Mouse (Mus musculus) liver, embryonic 14.5 days (tissue): ENCODE data around the gene Abcg5. TPM values are rescaled to one million over a fixed set of nuclear protein-coding genes. Genes with fewer than 3 reads are reported as not detected.

Source experiments
- ATAC-seq: fragments of 200-750 bp; cut with Nextera tagmentation; 2 replicates; pipeline ENCODE4 v1.8.0; 2017; ENCODE audit warnings: moderate number of reproducible peaks, mild to moderate bottlenecking, moderate library complexity; ENCODE audit not compliant: insufficient read depth
- DNase-seq, 3 experiments: peaks; one replicate each; pipeline ENCODE4 v3.0.0-alpha.2; 2012 to 2013; ENCODE audit warnings: low read depth in 3 of 3, low spot score in 3 of 3
- H3K27ac ChIP-seq: fragments of 300-500 bp; sonication (generic); 2 replicates; pipeline ENCODE4 v1.5.1; 2014; ENCODE audit warnings: moderate library complexity, mild to moderate bottlenecking, control low read depth, inconsistent platforms
- H3K27me3 ChIP-seq: fragments of 300-500 bp; sonication (generic); 2 replicates; pipeline ENCODE4 v1.6.1; 2014; ENCODE audit warnings: mild to moderate bottlenecking, low read length, moderate library complexity; ENCODE audit not compliant: control insufficient read depth, insufficient read depth
- H3K36me3 ChIP-seq: fragments of 300-500 bp; sonication (generic); replicated peaks from 2 replicates; pipeline ENCODE4 v1.6.1; 2014; ENCODE audit warnings: low read depth; ENCODE audit not compliant: control insufficient read depth, insufficient read depth
- H3K4me1 ChIP-seq, 2 experiments: fragments of 200-500 bp in 1 of 2; fragments of 300-500 bp in 1 of 2; sonication (generic) in 1 of 2; replicated peaks; 2 replicates each; pipeline ENCODE4 v1.6.1; 2012 to 2014; ENCODE audit warnings: antibody characterized with exemption in 1 of 2, inconsistent platforms in 1 of 2, low read length in 1 of 2; ENCODE audit not compliant: control insufficient read depth in 2 of 2, insufficient read depth in 2 of 2
- H3K4me2 ChIP-seq: fragments of 300-500 bp; sonication (generic); 2 replicates; pipeline ENCODE4 v1.6.1; 2014; ENCODE audit warnings: low read depth, mild to moderate bottlenecking, control low read depth, moderate library complexity
- H3K4me3 ChIP-seq, 2 experiments: fragments of 200-500 bp in 1 of 2; fragments of 300-500 bp in 1 of 2; sonication (generic) in 1 of 2; 2 replicates each; pipeline ENCODE4 v1.5.1; 2012 to 2014; ENCODE audit warnings: low read depth in 2 of 2, low read length in 2 of 2, mild to moderate bottlenecking in 2 of 2, control low read depth in 1 of 2, inconsistent platforms in 1 of 2, moderate library complexity in 1 of 2; ENCODE audit not compliant: insufficient read depth in 1 of 2
- H3K9ac ChIP-seq: fragments of 300-500 bp; sonication (generic); replicated peaks from 2 replicates; pipeline ENCODE4 v1.6.1; 2014; ENCODE audit warnings: mild to moderate bottlenecking, control low read depth, moderate library complexity
- H3K9me3 ChIP-seq: fragments of 300-500 bp; sonication (generic); 2 replicates; pipeline ENCODE4 v1.6.1; 2016; ENCODE audit warnings: low read length, mixed read lengths; ENCODE audit not compliant: control insufficient read depth
- CTCF ChIP-seq: IDR thresholded peaks from 2 replicates; pipeline ENCODE4 v1.5.1; 2016; ENCODE audit warnings: antibody characterized with exemption, low read depth, control low read depth
- EP300 ChIP-seq: IDR thresholded peaks from 2 replicates; pipeline ENCODE4 v1.6.1; 2016; ENCODE audit warnings: antibody characterized with exemption, low read depth
- WGBS: fragments of 180-500 bp; shearing (Covaris S2); extraction: QIAGEN DNeasy Blood & Tissue Kit; methylation state at CpG from one replicate; pipeline ENCODE4 v1.1.7; 2014; ENCODE audit not compliant: insufficient replicate concordance; 5-methylcytosine and 5-hydroxymethylcytosine counted together
- polyA plus RNA-seq, 2 experiments: library from polyadenylated mRNA; depleted of rRNA in 1 of 2; stranded (reverse) in 1 of 2; unstranded in 1 of 2; fragments of >200 nt; fragmentation: Nextera tagmentation in 1 of 2; extraction: Ambion mirVana in 1 of 2; gene quantifications; 2 replicates each; pipeline versions ENCODE4 v1.2.1 to v1.2.3; 2012 to 2014

The Abcg5 gene
- polyA plus RNA-seq (2012; rRNA removed), result 0.33 and 0.42 TPM in 2 replicates
- 0.33 and 0.43 TPM in 2 replicates for polyA plus RNA-seq (2014; fragmentation: Nextera tagmentation; extraction: Ambion mirVana)

DNA sequence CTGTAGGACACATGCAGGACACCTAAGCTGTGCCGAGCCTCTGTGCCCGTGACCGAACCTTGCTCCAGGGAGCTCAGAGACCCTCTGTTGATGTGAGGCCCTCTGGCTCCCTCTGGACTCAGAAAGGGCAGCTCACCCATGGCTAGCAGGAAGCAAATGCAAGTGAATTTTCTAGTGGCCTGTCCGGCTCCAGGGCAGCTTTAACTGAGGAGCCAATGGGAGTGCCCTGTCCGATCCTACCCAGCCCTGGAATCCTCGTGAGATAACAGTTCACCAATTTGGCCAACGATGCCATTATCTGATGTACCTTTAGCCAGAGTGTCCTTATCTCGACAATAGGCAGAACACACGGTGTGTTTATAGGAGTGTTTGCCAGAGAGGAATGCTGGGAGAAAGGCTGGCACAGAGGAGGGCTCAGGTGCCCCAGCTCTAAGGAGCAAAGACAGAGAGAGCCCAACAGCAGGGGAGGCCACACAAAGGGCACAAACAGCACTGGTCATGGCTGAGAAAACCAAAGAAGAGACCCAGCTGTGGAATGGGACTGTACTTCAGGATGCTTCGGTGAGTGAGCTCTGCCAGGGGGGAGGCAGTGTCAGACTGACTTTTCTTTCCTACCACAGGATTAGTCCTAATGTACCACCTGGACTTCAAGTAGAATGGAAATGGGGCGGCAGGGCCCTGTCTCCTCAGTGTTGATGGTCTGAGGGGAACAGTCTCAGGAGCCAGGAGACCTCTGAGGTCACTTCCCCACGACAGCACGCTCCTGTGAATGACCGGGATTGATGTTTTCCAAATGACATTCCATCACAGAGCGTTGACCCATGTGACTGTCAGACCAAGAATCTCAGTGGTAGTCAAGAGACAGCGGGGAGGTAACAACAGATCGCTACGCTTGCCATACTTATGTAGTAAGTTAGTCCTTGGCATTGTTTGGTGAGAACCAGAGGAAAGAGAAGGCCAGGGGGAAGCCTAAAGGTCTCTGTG, at the start of gene Abcg5:
Gene Abcg5, minus strand, starts transcription at position 278 of the 984 bp plus-strand sequence.
- H3K27me3 ChIP-seq, result no peaks in the 10 kb centered on the region
- H3K36me3 ChIP-seq, result no peaks in the 10 kb centered on the region
- TF ChIP-seq EP300 (no peak), CTCF (0 out of 2 replicates have a peak, but pooled peaks have one; percentile 6)
- peaks cover 0 to 2% of the 10 kb centered on the region in 2 experiments; a peak in 1 of 4 replicates for H3K4me1 ChIP-seq
- H3K4me3 ChIP-seq, result no peak within 1 kb of the TSS
- H3K9ac ChIP-seq, result no peak within 1 kb of the TSS
- H3K27ac ChIP-seq, result no peak within 1 kb of the TSS
- no peak within 1 kb of the TSS for H3K4me2 ChIP-seq
- DNase-seq, result no peak
- H3K9me3 ChIP-seq, result no peaks in the 10 kb centered on the region
- no peak for ATAC-seq
- 51% methylated on average over 18 of the region's 18 CpGs for WGBS

DNA sequence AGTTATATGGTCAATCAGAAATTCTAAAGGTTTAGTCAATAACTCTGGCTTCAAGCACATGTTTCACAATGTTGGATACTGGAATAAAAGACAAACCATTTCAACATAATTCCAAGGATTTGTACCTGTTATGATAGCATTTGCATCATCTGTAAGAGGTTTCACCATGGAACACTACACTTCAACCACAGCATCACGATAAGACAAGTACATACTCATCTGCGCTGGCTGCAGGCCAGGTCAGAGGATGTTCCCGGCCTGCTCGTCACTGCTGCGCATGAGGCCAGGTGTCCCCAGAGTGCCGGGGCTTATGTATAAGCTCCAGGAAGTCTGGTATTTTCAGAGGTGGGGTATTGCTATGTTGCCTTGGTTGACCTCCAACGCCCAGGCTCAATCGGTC, 49.8 kb upstream of the Abcg5 start:
- H3K27me3 ChIP-seq, result no peaks in the 10 kb centered on the region
- peaks cover 19% of the 10 kb centered on the region in 2 experiments for H3K4me1 ChIP-seq
- TF ChIP-seq CTCF (no peak), EP300 (no peak)
- no peak overlapping the region for H3K9ac ChIP-seq
- 85% methylated on average over 8 of the region's 8 CpGs for WGBS
- H3K4me2 ChIP-seq, result no peak overlapping the region
- H3K27ac ChIP-seq, result no peak overlapping the region
- no peaks in the 10 kb centered on the region for H3K9me3 ChIP-seq
- no peak for DNase-seq
- H3K4me3 ChIP-seq, result no peak overlapping the region
- peaks cover 7% of the 10 kb centered on the region for H3K36me3 ChIP-seq
- ATAC-seq, result no peak

DNA sequence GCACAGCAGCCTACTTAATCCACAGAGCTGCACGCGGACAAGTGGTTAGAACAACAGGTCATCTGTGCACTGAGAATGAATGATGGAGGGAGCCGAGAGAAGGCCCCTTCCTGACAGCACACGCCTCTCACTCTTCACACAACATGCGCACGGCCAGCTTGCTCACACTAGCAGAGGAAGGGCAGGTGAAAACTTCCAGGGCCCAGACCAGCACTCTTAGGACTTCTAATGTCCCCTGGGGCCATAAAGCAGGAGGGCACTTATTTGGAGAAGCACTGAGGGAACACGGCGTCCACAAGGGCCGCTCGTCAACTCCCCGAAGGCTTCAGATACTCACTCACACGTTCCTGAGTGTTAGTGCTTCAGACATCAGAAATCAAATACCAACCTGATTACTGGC, 48.5 kb upstream of the Abcg5 start:
- ATAC-seq, result no peak
- Histone ChIP-seq H3K4me1 (peaks cover 20 to 21% of the 10 kb centered on the region in 2 experiments), H3K4me3 (no peak overlapping the region), H3K27ac (no peak overlapping the region), H3K9me3 (no peaks in the 10 kb centered on the region), H3K9ac (no peak overlapping the region), H3K27me3 (no peaks in the 10 kb centered on the region), H3K4me2 (no peak overlapping the region), H3K36me3 (peaks cover 10% of the 10 kb centered on the region)
- 86% methylated on average over 12 of the region's 12 CpGs for WGBS
- TF ChIP-seq EP300, result no peak
- no peak for TF ChIP-seq CTCF
- no peak for DNase-seq

DNA sequence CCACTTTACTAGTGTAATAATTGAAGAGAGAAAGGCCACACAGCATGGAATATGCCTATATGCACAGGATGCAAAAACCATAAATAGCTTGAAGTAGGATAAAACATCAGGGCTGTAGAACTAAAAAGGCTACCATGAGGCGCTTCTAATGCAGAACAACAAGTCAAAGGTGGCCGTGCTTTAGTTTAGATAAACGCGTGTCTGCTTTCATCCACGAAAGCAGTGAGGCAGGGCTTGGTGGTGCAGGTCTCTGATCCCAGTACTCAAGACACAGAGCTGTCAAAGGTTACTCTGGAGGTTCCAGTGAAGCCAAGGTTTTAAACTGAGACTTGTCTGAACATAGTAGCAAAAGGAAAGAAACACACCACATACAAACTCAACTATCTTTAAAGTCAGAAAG, 46.3 kb upstream of the Abcg5 start:
- WGBS, result 32% methylated on average over 5 of the region's 5 CpGs
- Histone ChIP-seq H3K4me1 (peaks cover 20 to 21% of the 10 kb centered on the region in 2 experiments), H3K36me3 (peaks cover 19% of the 10 kb centered on the region), H3K27me3 (no peaks in the 10 kb centered on the region), H3K27ac (peak overlapping the region; percentile 75), H3K9ac (peak overlapping the region; percentile 33), H3K9me3 (no peaks in the 10 kb centered on the region), H3K4me2 (peak overlapping the region; percentile 55), H3K4me3 (no peak overlapping the region)
- no peak for TF ChIP-seq CTCF
- 0 out of 2 replicates have a peak, but pooled peaks have one; percentile 16 for TF ChIP-seq EP300
- peak; percentile 58; the same call in 1 of the 2 replicates for ATAC-seq
- peak; percentile 26 to 40 (median 31) for DNase-seq
